Mouse (Mus musculus): ENCODE results near the gene Ddah2. TPM values are rescaled to one million over a fixed set of nuclear protein-coding genes. Genes with fewer than 3 reads are reported as not detected.

The Ddah2 gene
- total RNA-seq, 2 experiments from 2014 or later, result 104 to 106 TPM

GRCm38 (mm10) chr17:35079778-35080177 is 20.9 kb downstream of the Ddah2 start:
- DNase-seq, result no peak

- DNase-seq, result no peak
Observed at GRCm38 (mm10) chr17:35080248-35080647, 21.4 kb downstream of the Ddah2 start.

- no peak for DNase-seq
Observed at GRCm38 (mm10) chr17:35080710-35081109, 21.9 kb downstream of the Ddah2 start.

- DNase-seq, result no peak
Observed at GRCm38 (mm10) chr17:35082841-35083576, 24.2 kb downstream of the Ddah2 start.

GRCm38 (mm10) chr17:35083929-35084497 is 25.2 kb downstream of the Ddah2 start:
- DNase-seq, result no peak

- no peak for DNase-seq
Observed at GRCm38 (mm10) chr17:35085208-35085865, 26.5 kb downstream of the Ddah2 start, which contains the start of gene Ly6g6f. TSS of gene Ly6g6f (minus strand) at chr17:35085610.

- no peak for DNase-seq
Observed at GRCm38 (mm10) chr17:35088151-35088550, 29.3 kb downstream of the Ddah2 start.

GRCm38 (mm10) chr17:35088825-35089644 is 30.2 kb downstream of the Ddah2 start, which contains the start of gene Abhd16a:
TSS of gene Abhd16a (plus strand) at chr17:35089263.
- DNase-seq, result peak; percentile 95

- DNase-seq, result no peak
Observed at GRCm38 (mm10) chr17:35090166-35090932, 31.5 kb downstream of the Ddah2 start.

- no peak for DNase-seq
Observed at GRCm38 (mm10) chr17:35092403-35093198, 33.8 kb downstream of the Ddah2 start.

- DNase-seq, result no peak
Observed at GRCm38 (mm10) chr17:35094475-35095365, 35.9 kb downstream of the Ddah2 start.

- no peak for DNase-seq
Observed at GRCm38 (mm10) chr17:35096597-35096996, 37.8 kb downstream of the Ddah2 start.

- peak; percentile 58 for DNase-seq
Observed at GRCm38 (mm10) chr17:35097164-35097655, 38.4 kb downstream of the Ddah2 start.

- no peak for DNase-seq
Observed at GRCm38 (mm10) chr17:35100196-35100765, 41.4 kb downstream of the Ddah2 start.

GRCm38 (mm10) chr17:35101161-35101560 is 42.3 kb downstream of the Ddah2 start:
- DNase-seq, result no peak

GRCm38 (mm10) chr17:35102299-35102698 is 43.5 kb downstream of the Ddah2 start:
- no peak for DNase-seq

GRCm38 (mm10) chr17:35103221-35103690 is 44.4 kb downstream of the Ddah2 start:
- DNase-seq, result no peak

GRCm38 (mm10) chr17:35104079-35104478 is 45.2 kb downstream of the Ddah2 start:
- DNase-seq, result no peak

- no peak for DNase-seq
Observed at GRCm38 (mm10) chr17:35104754-35105153, 45.9 kb downstream of the Ddah2 start.
